ENCODE assay signal across 20 mouse cellular contexts in the genomic region with DNA sequence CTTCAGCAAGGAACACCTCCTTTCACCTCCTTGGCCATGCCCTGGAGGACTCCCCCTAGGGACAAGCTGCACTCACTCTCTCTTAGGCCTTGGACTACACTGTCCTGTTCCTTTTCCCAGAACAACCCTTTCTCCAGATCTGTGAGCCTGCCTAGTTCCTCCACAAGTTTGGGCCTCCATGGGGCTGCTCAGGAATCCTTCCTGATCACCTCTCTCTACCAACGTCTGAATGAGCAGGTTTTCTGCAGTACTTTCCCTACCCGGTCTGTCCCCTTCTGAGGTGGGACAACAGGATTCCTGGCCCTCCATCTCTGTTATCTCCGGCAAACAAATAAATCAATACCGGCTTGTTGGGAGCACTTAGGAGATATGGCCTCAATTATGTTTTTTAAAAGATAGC. TPM values are rescaled to one million over a fixed set of nuclear protein-coding genes. Genes with fewer than 3 reads are reported as not detected.
DNase-seq lines count a peak whose midpoint lies in the region; ATAC-seq and TF ChIP-seq lines count a peak whose summit lies in the region.
"Had no signal": no experiment of that assay in that cellular context is flagged by ENCODE, and none has a peak within 500 bp of the region (broad histone marks: within the 10 kb centered on the region; RNA-seq: fewer than 3 reads in every experiment).

No protein-coding gene starts in this region.

- H3K4me2 ChIP-seq in lung, embryonic 16.5 days (ENCODE audit: low read depth, low read length), result no peak overlapping the region
- H3K4me2 ChIP-seq in liver, embryonic 13.5 days, result no peak overlapping the region
- H3K4me2 ChIP-seq in liver, postnatal 0 days (ENCODE audit: low read depth, low read length), result peak overlapping the region; percentile 38; the same call in 1 of the 2 replicates
- H3K4me2 ChIP-seq: forebrain, embryonic 13.5 days; heart, embryonic 15.5 days; hindbrain, embryonic 13.5 days had no signal

- intact Hi-C loops in gastrocnemius, adult 2 months (cut with DNase I), result no loop called here

- peak overlapping the region; percentile 17; the same call in 1 of the 2 replicates for H3K27ac ChIP-seq in gastrocnemius, adult 2 months
- peak overlapping the region; percentile 0; the same call in 1 of the 2 replicates for H3K27ac ChIP-seq in lung, embryonic 16.5 days (ENCODE audit: low read length)
- H3K27ac ChIP-seq in liver, embryonic 13.5 days, result peak overlapping the region; percentile 14
- peak overlapping the region; percentile 70 for H3K27ac ChIP-seq in liver, postnatal 0 days (ENCODE audit: low read depth)
- H3K27ac ChIP-seq: embryonic facial prominence, embryonic 10.5 days; forebrain, embryonic 13.5 days; heart, embryonic 10.5 days; heart, embryonic 15.5 days; hindbrain, embryonic 13.5 days; hindbrain, postnatal 0 days had no signal

- TF ChIP-seq EP300 in liver, postnatal 0 days (IDR thresholded peaks at IDR 0.05; ENCODE audit: low read depth), result no peak

- H3K4me1 ChIP-seq in lung, embryonic 16.5 days (replicated peaks; ENCODE audit: control insufficient read depth, insufficient read depth, low read length), result peaks cover 31% of the 10 kb centered on the region
- peaks cover 44% of the 10 kb centered on the region for H3K4me1 ChIP-seq in liver, embryonic 13.5 days (replicated peaks)
- H3K4me1 ChIP-seq in liver, postnatal 0 days (ENCODE audit: insufficient read depth), result peaks cover 58% of the 10 kb centered on the region

- H3K27me3 ChIP-seq in lung, embryonic 16.5 days (ENCODE audit: control insufficient read depth, insufficient read depth, low read depth, low read length), result no peaks in the 10 kb centered on the region
- no peaks in the 10 kb centered on the region for H3K27me3 ChIP-seq in liver, embryonic 13.5 days
- no peaks in the 10 kb centered on the region for H3K27me3 ChIP-seq in liver, postnatal 0 days (ENCODE audit: insufficient read depth, low read length)
- H3K27me3 ChIP-seq: forebrain, embryonic 13.5 days; heart, embryonic 15.5 days; hindbrain, embryonic 13.5 days; Patski had no signal

- H3K9me3 ChIP-seq in lung, embryonic 16.5 days (ENCODE audit: control insufficient read depth, low read length), result no peaks in the 10 kb centered on the region
- H3K9me3 ChIP-seq in liver, embryonic 13.5 days (replicated peaks), result no peaks in the 10 kb centered on the region
- no peaks in the 10 kb centered on the region for H3K9me3 ChIP-seq in liver, postnatal 0 days (ENCODE audit: low read length)
- H3K9me3 ChIP-seq: embryonic facial prominence, embryonic 10.5 days; forebrain, embryonic 13.5 days; heart, embryonic 10.5 days; heart, embryonic 15.5 days; hindbrain, embryonic 13.5 days had no signal

- no peaks in the 10 kb centered on the region for H3K36me3 ChIP-seq in lung, embryonic 16.5 days (ENCODE audit: control insufficient read depth, insufficient read depth, low read length)
- no peaks in the 10 kb centered on the region for H3K36me3 ChIP-seq in liver, embryonic 13.5 days
- H3K36me3 ChIP-seq in liver, postnatal 0 days (replicated peaks; ENCODE audit: insufficient read depth, low read length), result peaks cover 2% of the 10 kb centered on the region; the same call in 1 of the 2 replicates
- H3K36me3 ChIP-seq: embryonic facial prominence, embryonic 10.5 days; heart, embryonic 10.5 days; heart, embryonic 15.5 days; hindbrain, embryonic 13.5 days had no signal

- no peak for DNase-seq in gastrocnemius, adult 2 months
- DNase-seq in gastrocnemius, postnatal 25 days, result no peak
- DNase-seq in lung, postnatal 36 days, result no peak
- DNase-seq in liver, embryonic 13.5 days, result no peak
- no peak for DNase-seq in liver, postnatal 0 days
- DNase-seq in urinary bladder, postnatal 14 days (ENCODE audit: low spot score), result no peak
- DNase-seq: cerebellum, adult 2 months; cerebellum, postnatal 10 days; forebrain, postnatal 0 days; gastrocnemius, postnatal 36 days; heart, postnatal 14 days had no signal

- WGBS in lung, embryonic 16.5 days, result 45% methylated on average over 4 of the region's 4 CpGs
- WGBS in liver, embryonic 13.5 days (ENCODE audit: insufficient replicate concordance), result 59% methylated on average over 4 of the region's 4 CpGs
- 60% methylated on average over 4 of the region's 4 CpGs for WGBS in liver, postnatal 0 days (ENCODE audit: insufficient replicate concordance)

- ATAC-seq in lung, embryonic 16.5 days (ENCODE audit: low read depth), result no peak; the same call in 1 of the 2 replicates
- no peak for ATAC-seq in liver, embryonic 13.5 days (ENCODE audit: low read depth)
- ATAC-seq in liver, postnatal 0 days, result no peak
- ATAC-seq: activated CD4-positive, CD25-positive, alpha-beta regulatory T cell, adult 4 months; forebrain, embryonic 13.5 days; forebrain, postnatal 0 days; hindbrain, postnatal 0 days had no signal

- no peak overlapping the region for H3K4me3 ChIP-seq in gastrocnemius, adult 2 months
- H3K4me3 ChIP-seq in lung, embryonic 16.5 days (ENCODE audit: low read length), result no peak overlapping the region
- no peak overlapping the region for H3K4me3 ChIP-seq in liver, embryonic 13.5 days (replicated peaks)
- no peak overlapping the region for H3K4me3 ChIP-seq in liver, postnatal 0 days (ENCODE audit: low read depth, low read length)
- H3K4me3 ChIP-seq: embryonic facial prominence, embryonic 10.5 days; forebrain, embryonic 13.5 days; heart, embryonic 10.5 days; heart, embryonic 15.5 days; hindbrain, embryonic 13.5 days had no signal

- H3K9ac ChIP-seq in lung, embryonic 16.5 days (ENCODE audit: low read length), result no peak overlapping the region
- H3K9ac ChIP-seq in liver, embryonic 13.5 days, result no peak overlapping the region
- H3K9ac ChIP-seq in liver, postnatal 0 days (replicated peaks), result 0 out of 2 replicates have a peak overlapping the region, but pooled peaks have one; percentile 2
- H3K9ac ChIP-seq: forebrain, embryonic 13.5 days; forebrain, postnatal 0 days; heart, embryonic 15.5 days; hindbrain, embryonic 13.5 days had no signal

- no peak for TF ChIP-seq CTCF in gastrocnemius, adult 2 months (IDR thresholded peaks at IDR 0.05)
- no peak for TF ChIP-seq CTCF in liver, postnatal 0 days (IDR thresholded peaks at IDR 0.05; ENCODE audit: low read depth)

RNA-seq across cellular contexts. Expression of gene Abca1, which starts 12.6 kb away (rescaled TPM):
- 1 to 10 TPM; 5.9 to 8.6 TPM for total RNA-seq in gastrocnemius, adult 2 months (2021)
- total RNA-seq in gastrocnemius, postnatal 25 days (2021), result 1 to 10 TPM; 4.8 to 9.4 TPM
- 9.8 and 10.5 TPM in 2 replicates for polyA plus RNA-seq in lung, embryonic 16.5 days (2015; fragmentation: Nextera tagmentation; extraction: Ambion mirVana)
- polyA plus RNA-seq in liver, embryonic 13.5 days (2015; fragmentation: Nextera tagmentation; extraction: Ambion mirVana), result 6.5 and 8.4 TPM in 2 replicates
- polyA plus RNA-seq in liver, postnatal 0 days (2015; fragmentation: Nextera tagmentation; extraction: Ambion mirVana), result 9.9 and 11.0 TPM in 2 replicates

Comparison
In these comparisons a context has a peak if more than half of its experiments do, and no peak if none do; other contexts are left out.
1. H3K27ac ChIP-seq: peak in every context shown above with its lines; median percentile 70 in liver, postnatal 0 days; 17 in gastrocnemius, adult 2 months; 14 in liver, embryonic 13.5 days; 0 in lung, embryonic 16.5 days.